Mouse (Mus musculus) heart, postnatal 0 days (tissue): Measurements from ENCODE around the gene Tmem107.

ENCODE experiments used
- CTCF ChIP-seq: IDR thresholded peaks from 2 replicates; pipeline ENCODE4 v1.5.1; 2016; ENCODE audit warnings: antibody characterized with exemption, control low read depth, low read depth
- EP300 ChIP-seq: IDR thresholded peaks from 2 replicates; pipeline ENCODE4 v1.6.1; 2016; ENCODE audit warnings: antibody characterized with exemption, low read depth

GRCm38 (mm10) chr11:69045531-69046394, 24.8 kb upstream of the Tmem107 start, which contains the start of gene Aurkb:
- TF ChIP-seq CTCF: no peak
- TF ChIP-seq EP300: no peak
